Mouse (Mus musculus) ES-E14 (cell line): ENCODE results near the gene Cldnd1.

ENCODE experiments used
- CHD2 ChIP-seq: IDR thresholded peaks from 2 replicates; pipeline ENCODE4 v1.6.1; 2014; ENCODE audit warnings: mild to moderate bottlenecking, low read depth, low read length, inconsistent platforms
- HCFC1 ChIP-seq: IDR thresholded peaks from 2 replicates; pipeline ENCODE4 v1.6.1; 2012; ENCODE audit warnings: low read length, inconsistent platforms, borderline replicate concordance; ENCODE audit not compliant: insufficient read depth
- MAFK ChIP-seq: IDR thresholded peaks from 2 replicates; pipeline ENCODE4 v1.6.1; 2014; ENCODE audit warnings: mild to moderate bottlenecking, low read depth, low read length, inconsistent platforms; ENCODE audit not compliant: insufficient read depth
- ZC3H11A ChIP-seq: IDR thresholded peaks from 2 replicates; pipeline ENCODE4 v1.6.1; 2012; ENCODE audit warnings: low read depth, mild to moderate bottlenecking, inconsistent platforms, low read length, borderline replicate concordance
- ZNF384 ChIP-seq: IDR thresholded peaks from 2 replicates; pipeline ENCODE4 v1.6.1; 2012; ENCODE audit warnings: low read depth, low read length, inconsistent platforms

DNA sequence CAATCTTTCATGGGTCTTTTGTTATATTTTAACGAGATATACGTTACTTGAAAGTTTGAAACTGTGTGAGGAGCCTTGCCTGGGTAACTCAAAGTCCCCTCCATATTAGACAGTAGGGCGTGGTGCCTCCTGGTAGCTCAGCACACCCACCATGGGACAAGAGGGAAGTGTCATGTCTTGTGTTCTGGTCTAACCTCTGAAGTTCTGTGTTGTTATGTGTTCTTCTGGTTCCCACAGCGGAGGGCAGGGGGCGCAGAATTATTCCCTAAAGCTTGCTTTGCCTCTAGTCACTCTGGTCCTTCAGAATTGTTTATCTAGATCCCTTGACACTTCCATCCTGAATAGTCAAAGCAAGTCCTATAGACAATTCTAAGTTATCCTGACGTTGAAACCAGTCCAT is 45.7 kb upstream of the Cldnd1 start:
- TF ChIP-seq MAFK (no peak), ZNF384 (no peak), HCFC1 (no peak), CHD2 (no peak), ZC3H11A (no peak)
